Mouse (Mus musculus): ENCODE results near the gene Npl.

Npl gene

DNA sequence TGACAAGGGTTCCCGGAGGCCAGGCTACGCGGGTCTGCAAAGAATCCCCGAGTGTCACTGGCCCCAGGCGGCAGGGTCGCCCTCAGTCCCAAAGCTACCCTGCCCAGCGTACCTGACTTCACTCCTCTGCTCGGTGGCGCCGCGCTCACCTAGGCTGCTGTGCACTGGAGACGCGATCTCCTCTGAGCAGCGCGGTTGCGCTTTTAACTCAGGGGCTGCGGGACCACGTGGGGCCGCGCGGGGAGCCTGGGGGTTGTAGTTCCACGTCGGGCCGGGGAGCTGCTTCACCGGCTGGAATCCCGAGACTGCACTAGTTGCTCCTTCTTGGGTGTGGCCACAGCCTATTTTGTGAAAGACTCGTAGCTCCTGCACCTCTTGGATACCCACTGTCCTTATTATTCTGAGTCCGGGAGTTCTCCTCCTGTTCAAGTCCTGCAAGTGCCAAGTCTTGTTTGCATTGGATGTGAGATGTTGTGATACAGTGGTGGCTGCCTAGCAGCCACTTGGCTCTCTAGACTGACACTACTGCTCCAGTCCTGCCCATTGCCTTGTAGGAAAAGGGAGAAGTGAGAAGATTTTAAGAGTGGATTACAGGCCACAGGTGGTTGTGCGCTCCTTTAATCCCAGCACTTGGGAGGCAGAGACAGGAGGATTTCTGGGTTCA lies at the start of gene Npl:
Npl (minus strand) TSS at position 510 of the 664 bp plus-strand sequence.
- DNase-seq (ENCODE audit: low spot score in 2 of 2), result peak; percentile 19 to 52

DNA sequence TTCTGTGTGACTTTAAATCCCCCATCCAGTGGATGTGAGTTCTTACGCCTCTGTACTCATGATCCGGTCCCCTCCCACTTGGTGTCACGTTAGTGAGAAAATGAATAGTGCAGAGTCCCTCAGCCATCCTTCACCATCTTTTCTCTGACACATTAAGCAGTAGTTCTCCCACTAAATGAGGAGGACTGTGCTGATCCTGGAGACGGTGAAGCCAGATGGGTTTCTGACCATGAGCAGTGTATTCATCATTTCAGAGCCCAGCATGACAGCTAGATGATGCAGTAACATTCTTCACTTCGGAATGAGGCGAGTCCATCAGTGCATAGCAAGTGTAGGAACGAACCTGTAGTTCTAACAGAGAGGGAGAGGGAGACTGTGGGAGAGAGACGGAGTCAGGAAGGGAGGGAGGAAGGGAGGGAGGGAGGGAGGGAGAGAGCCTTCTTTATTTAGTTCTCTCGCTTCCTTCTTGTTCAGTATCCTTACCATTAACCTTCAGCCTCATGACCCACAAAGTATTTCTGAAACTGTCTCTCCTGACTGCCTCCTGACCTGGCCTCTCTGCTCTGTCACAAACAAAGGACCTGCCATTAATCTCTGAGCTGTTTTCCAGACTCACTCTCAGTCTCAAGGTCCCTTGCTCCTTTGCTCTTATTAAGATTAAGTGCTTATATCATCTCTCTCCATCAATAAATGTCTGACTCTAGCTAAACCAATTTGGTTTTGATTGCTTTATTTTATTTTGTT lies 49.6 kb upstream of the Npl start:
- no peak for DNase-seq (ENCODE audit: low spot score in 2 of 2)

DNA sequence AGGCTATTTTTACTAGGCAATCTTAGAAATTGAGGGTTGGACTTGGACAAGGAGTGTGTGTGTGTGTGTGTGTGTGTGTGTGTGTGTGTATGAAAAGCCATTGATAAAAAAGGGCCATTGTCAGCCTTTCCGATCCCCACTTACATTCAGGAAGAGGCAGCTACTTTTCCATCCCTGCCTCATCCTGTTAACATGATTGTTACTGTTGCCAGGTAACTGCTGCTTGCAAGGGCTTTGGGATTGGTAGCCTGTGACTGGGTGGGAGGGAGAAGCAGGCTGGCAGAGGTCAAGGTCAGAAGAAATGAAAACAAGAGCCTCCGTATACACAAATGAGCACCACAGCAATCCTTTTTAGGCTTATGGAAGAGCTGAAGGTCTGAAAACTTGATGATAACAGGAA lies 48.9 kb upstream of the Npl start:
- no peak for DNase-seq (ENCODE audit: low spot score in 2 of 2)

DNA sequence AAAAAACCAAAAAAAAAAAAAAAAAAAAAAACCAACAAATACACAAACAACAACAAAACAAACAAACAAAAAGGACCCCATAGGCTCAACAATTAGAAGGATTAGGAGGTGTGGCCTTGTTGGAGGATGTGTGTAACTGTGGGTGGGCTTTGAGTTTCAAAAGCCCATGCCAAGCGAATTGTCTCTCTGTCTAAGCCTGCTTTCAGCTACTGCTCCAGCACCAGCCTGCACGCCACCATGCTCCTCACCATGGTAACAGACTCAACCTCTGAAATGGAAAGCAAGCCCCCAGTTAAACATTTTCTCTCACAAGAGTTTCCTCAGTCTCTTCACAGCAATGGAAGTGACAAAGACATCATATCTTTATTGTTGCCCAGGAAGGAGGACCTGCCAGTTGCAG lies 43.8 kb upstream of the Npl start:
- no peak for DNase-seq (ENCODE audit: low spot score in 2 of 2)

DNA sequence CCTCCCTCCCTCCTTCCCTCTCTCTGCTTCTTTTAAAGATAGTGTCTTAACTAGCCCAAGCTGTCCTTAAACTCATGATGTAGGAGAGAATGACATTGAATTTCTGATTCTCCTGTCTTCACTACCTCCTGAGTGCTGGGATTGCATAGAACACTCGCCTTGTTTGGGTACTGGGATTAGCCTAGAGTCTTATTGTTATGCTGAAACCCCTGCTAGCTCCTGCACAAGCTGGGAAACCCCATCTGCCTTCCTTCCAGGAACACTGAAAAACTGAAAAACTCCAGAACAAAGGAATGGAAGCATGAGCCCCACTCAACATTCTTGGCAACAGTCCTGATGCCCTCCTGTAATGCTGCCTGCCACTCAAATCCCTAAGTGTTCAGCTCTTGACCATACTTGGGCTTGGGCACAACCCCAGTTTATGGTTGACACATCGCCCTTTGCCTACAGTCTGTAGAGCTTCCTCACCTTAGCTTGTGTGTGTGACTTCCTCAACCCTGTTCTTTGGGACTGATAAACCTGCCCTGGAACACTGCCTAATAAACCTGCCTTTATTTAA lies 40.4 kb upstream of the Npl start:
- DNase-seq (ENCODE audit: low spot score in 2 of 2), result no peak

DNA sequence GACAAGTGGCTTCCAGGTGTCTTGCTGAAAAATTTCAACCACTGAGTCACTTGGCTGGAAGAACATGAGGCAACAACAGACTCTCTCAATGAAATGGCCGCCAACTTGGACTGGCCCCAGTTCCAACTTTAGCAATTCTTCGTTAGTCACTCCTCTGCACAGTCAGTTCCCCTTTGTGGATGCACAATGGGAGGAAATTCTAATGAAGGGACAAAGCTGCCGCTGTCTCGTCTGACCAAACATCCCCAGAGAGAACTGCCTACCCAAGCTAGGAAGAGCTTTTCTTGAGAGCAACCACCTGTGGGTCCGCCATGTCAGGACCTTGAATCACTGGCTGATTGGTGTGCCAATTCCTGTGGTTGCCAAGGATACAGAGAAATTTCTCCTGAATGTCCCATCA lies 38.1 kb upstream of the Npl start:
- no peak for DNase-seq (ENCODE audit: low spot score in 2 of 2)

DNA sequence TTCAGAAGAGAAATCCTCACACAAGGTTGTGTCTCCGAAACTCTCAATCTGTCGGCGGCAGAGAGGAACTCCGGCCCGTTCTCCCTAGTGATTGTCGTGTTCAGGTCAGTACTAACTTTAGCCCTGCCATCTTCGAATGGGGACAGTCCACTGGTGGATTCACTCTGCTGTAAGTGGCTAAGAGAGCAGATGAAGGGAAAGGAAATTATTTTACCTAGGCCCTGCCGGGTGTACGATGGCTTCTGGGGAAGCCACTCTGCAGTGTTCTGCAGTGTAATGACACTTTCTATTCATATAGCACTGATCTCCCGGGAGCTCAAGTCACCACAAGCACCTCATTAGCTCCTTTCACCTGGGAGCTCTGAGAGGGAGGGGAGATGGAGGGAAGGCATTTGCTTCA lies 37.0 kb upstream of the Npl start:
- DNase-seq (ENCODE audit: low spot score in 2 of 2), result no peak

DNA sequence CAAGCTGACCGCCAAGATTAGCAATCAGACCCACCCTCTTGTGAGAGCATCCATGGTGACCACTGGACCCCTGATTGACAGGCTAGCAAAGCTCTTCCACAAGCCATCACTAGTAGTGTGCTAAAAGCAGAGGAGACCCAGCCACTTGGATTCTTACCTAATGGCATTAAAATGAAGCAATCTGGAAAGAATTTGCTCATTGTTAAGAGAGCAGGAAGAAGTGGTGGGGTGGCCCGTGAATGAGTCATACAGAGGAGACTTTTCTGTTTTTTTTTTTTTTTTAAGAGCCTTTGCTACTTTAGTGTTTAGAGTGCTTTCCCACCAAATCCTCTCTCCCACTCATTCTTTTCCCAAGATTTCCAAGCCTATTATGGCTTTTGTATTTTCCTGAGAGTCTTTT lies 35.9 kb upstream of the Npl start:
- no peak for DNase-seq (ENCODE audit: low spot score in 2 of 2)

DNA sequence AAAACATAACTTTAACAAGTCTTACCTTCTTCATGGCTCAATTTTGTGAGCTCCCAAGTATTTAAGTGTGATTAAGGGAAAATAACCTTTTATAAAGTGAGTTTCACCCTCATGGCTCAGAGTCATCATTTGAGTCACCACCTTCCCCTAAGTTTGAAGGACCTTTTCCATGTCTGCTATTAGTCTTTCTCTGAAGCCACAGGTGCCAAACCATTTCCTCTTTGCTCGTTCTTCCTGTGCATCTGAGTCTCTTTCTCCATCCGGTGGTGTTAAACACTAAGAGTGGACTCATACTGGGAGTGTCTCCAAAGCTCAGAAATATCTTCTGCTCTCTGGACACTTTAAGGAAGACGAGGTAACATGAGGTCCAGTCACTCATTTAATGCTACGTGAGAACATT lies 33.3 kb upstream of the Npl start:
- no peak for DNase-seq (ENCODE audit: low spot score in 2 of 2)

DNA sequence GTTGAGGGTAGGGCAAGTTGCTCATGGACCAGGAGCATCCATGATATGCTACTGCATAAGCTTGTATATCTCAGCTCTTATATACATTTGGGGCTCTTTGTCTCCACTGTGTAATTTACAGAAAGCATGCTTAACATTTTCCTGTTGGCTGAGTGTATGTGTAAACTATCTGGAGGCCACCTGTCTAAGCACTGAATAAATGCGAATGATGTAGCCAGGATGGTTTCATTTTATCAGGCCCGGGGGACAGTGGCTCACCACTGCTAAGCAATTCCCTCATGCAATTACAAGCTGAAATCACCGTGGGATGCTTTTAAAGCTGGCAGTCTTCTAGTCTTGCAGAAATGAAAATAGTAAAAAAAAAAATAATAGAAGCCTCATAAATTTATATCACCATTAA lies 24.9 kb upstream of the Npl start:
- no peak for DNase-seq (ENCODE audit: low spot score in 2 of 2)

DNA sequence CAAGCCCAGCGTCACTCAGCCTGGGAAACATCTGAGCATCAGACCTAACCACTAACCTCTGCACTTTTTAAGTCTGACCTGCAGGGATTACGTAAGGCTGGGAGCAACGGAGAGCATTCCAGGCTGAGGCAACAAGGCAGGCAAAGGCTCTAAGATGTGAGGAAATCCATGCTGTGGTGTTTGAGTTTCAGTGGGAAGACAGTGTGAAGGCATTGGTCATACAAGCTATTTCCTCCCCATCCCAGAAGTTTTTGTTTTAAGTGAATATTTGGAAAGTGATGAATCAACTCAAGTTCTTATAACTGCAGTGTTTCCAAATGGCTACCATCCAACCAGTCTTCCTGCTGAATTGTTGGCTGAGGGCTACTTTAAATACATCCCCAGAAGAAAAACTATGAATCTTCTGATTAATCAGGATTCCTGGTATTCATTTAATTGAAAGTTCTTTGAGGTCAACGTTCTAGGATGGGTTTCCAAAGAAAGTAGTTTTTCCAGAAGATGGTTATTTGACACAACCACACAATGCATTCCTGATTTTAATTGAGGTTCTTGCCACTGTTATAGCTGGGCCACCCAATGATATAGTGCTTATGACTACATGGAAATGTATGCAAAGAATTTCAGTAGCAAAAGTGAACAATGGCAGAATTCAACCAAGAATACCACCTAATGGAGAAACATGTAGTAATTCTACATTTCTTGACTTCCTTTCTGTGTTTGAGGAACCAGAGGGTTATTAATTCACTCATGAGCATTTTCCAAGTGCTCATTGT lies 22.6 kb upstream of the Npl start:
- DNase-seq (ENCODE audit: low spot score in 2 of 2), result no peak

DNA sequence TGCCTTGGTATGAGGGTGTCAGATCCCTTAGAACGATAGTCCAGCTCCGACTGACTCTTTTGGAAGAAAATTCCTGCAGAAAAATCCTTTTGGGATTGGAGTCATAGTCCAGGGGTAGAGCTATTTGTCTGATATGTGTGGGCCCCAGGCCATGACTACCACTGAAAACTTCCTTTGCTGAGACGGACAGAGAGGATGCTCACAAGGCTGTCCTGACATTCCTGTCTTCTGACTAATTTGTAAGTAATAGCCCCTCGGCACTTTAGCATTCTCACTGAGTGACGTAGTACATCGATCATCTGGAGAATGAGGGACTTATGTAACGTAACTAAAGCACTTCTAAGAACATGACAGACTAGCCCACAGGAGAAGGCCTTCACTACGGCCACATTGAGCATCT lies 15.9 kb upstream of the Npl start:
- DNase-seq (ENCODE audit: low spot score in 2 of 2), result no peak

DNA sequence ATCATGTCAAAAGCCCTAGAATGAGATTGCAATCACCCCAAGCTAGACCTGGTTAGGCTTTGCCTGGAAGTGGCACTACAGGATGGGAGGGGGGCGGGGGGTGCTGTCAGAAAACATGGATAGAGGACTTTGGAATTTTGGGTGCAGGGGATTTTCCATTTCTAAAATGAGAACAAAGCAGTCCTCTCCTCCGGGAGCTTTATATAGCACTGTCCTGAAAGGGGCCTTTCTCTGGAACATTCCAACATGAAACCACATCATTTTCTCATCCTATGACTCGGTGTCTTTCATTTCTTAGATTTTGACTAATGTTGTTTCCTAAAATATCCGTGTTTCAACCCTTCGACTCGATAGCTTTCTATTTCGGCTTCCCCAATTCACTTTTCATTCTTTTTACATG lies 14.9 kb upstream of the Npl start:
- DNase-seq (ENCODE audit: low spot score in 2 of 2), result no peak

DNA sequence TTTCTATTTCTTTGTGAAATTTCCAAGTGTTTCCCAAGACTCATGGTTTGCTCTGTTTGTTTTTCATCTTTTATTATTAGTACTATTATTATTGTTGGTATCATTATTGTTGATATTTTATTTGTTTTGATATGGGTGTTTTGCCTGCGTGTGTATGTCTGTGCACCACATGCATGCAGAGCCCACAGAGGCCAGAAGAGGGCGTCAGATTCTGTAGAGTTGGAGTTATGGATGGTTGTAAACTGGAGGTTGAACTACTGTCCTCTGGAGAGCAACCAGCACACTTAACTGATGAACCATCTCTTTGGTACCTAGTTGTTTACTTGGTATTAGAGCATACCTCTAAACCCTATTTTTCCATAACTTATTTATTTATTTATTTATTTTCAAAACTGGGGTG lies 13.8 kb upstream of the Npl start:
- no peak for DNase-seq (ENCODE audit: low spot score in 2 of 2)

DNA sequence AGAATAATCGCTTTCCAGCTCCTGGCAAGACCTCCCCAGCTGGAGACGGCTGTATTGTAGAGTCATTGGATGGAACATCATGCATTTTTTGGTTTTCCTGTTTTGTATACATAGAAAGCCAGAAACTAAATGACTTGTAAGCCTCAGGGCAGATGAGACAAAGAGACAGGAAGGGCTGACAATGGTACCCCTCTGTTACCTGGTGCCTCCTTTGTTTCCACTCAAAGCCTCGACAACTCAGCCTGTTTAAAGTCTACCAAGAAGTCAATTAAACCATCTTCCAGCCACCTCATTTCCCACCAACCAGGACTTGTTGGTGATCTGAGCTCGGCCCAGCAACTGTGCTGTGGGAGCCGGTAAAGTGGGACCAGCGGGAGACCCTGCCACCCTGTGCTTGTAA lies 11.0 kb upstream of the Npl start:
- no peak for DNase-seq (ENCODE audit: low spot score in 2 of 2)

DNA sequence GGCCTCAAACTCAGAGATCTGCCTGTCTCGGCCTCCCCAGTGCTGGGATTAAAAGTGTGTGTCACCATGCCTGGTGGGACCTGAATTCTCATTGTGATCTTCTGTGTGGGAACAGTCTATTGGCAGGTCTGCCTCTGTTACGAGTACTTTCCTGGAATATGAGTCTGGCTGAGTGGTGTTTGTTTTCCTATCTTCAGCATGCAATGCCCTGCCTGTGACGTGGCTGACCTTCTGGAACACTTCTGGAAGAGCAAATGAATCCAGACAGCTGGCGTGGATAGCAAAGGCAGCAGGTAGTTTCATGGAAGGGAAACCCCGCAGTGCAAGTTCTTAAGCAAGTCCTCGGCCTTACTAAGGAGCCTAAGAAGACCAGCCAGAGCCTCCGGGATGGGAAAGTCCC lies 9.9 kb upstream of the Npl start:
- DNase-seq (ENCODE audit: low spot score in 2 of 2), result no peak

DNA sequence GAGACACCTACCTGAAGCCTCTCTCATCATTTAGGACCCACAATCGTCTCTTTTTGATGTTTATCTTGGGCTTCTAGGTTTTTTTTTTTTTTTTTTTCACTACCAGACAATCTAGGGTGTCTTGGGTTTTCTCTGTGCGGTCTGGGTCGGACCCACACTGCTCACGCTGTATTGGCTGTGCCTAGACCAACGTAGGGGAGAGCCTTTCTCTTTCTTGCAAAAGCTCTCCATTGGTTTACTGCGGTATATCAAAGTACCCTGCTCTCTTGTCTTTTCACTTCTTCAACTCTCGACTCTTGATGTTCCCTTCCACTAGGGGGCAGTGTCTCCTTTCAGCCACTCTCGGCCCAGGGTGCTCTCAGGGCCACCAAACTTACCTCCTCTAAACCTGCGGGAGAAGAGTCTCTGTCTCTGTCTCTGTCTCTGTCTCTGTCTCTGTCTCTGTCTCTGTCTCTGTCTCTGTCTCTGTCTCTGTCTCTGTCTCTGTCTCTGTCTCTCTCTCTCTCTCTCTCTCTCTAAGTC lies 9.3 kb upstream of the Npl start:
- peak; percentile 28 to 59 for DNase-seq (ENCODE audit: low spot score in 2 of 2)

DNA sequence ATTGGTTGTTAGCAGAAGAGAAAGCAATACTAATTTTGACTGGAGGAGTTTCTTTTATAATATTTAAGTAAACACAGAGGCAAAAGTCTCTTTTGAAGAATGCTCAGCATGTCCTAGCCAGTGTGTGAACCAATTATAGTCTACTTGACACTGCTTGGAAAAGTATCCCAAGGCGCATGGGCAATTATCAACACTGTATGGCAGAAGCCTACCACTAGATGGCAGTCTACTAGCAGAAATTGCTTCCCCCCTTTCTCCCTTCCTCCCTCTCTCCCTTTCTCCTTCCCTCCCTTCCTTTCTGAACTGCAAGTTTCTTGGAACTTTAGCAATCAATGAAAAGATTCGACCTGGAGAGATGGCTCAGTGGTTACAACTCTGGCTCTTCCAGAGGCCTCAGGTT lies 7.1 kb upstream of the Npl start:
- DNase-seq (ENCODE audit: low spot score in 2 of 2), result no peak

DNA sequence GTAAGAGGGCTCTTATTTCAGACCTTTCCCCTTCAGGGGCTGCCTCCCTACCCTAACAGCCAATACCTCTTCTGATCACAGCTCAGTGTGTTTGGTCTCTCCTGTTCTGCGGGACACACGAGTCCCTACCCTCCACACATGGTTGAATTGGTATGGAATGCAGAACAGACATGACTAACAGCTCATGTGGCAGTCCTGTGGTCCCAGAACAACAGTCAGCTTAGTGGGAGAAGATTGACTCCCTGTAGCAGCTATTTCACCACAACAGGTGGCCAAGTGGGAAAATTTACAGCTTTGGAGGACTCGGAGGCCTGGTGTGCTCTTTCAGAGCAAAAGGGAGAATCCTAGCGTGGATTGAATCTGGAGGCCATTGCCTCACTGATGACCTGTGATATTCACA lies 6.4 kb upstream of the Npl start:
- no peak for DNase-seq (ENCODE audit: low spot score in 2 of 2)

DNA sequence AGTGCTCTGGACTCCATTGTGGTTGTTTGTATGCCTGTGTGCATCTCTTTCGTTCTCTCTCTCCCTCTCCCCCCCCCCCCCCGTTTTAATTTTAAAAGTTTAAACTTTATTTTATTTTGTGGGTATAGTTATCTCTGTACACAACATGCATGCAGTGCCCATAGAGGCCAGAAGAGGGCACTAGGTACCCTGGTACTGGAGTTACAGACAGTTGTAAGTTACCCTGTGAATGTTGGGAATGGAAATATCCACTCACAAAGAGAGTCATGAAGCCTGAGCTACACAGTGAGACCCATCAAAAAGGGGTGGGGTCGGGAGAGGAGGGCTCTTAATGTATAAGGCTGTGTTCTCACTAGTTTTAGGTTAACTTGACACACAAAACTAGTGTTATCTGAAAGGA lies 969 bp upstream of the Npl start:
- DNase-seq (ENCODE audit: low spot score in 2 of 2), result peak; percentile 19 to 54

DNA sequence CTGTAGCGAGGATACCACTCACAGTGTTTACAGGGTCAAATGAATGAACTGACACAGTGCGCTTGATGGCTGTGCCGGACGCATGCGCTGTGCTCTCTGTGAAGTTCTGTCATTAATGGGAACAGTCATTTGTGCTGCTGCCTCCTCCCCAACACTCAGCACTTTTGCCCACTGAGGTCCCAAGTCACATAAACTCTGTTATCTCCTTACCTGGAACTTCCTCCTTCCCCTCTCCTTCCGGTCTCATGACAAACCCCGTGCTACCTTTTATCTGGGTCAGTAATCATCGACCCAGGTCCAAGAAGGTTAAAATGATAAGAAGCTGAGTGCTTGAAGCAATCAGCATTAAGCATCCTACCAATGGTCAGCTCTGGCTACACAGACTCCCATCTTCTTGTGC lies 2.3 kb downstream of the Npl start:
- DNase-seq (ENCODE audit: low spot score in 2 of 2), result no peak

DNA sequence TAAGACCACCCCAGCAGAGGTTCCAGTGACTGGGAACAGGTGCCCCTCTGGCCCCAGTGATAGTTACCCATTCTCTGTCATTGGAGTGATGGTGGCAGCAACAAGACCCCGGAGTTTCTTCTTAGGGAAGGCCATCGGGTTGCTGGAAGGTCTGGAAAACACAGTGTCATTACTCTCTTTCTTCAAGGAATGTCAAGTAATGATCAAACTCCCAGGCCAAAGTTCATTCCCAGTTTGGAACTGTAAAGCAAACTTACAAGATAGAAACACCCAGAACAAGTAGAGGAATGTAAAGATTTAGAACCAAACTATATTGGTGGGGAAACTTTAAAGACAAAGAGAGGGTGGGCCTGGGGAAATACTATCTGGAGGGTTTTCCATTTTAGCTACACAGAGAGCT lies 4.6 kb downstream of the Npl start:
- DNase-seq (ENCODE audit: low spot score in 2 of 2), result no peak
